Mouse (Mus musculus) spleen, adult 2 months (tissue): ENCODE data around the gene Osbpl3. TPM values are rescaled to one million over a fixed set of nuclear protein-coding genes. Genes with fewer than 3 reads are reported as not detected.

Experiments
- DNase-seq, 2 experiments: peaks; one replicate each; pipeline versions ENCODE4 v3.0.0 to v3.0.0-alpha.2; 2012 to 2021; ENCODE audit warnings: low spot score in 2 of 2, low read depth in 1 of 2
- H3K27ac ChIP-seq: fragments of 200-500 bp; 2 replicates; pipeline ENCODE4 v1.5.1; 2012; ENCODE audit warnings: low read length, inconsistent platforms; ENCODE audit not compliant: insufficient read depth
- H3K27me3 ChIP-seq: fragments of 200-500 bp; 2 replicates; pipeline ENCODE4 v1.6.1; 2012; ENCODE audit warnings: mild to moderate bottlenecking, moderate library complexity, low read length, inconsistent platforms; ENCODE audit not compliant: control insufficient read depth, insufficient read depth
- H3K36me3 ChIP-seq: fragments of 200-500 bp; 2 replicates; pipeline ENCODE4 v1.6.1; 2012; ENCODE audit warnings: mild to moderate bottlenecking, low read length, inconsistent platforms; ENCODE audit not compliant: control insufficient read depth, insufficient read depth
- H3K4me1 ChIP-seq: fragments of 200-500 bp; 2 replicates; pipeline ENCODE4 v1.6.1; 2011; ENCODE audit warnings: inconsistent platforms; ENCODE audit not compliant: control insufficient read depth, insufficient read depth, insufficient read length
- H3K4me3 ChIP-seq: fragments of 200-500 bp; 2 replicates; pipeline ENCODE4 v1.5.1; 2011; ENCODE audit warnings: mild to moderate bottlenecking, inconsistent platforms; ENCODE audit not compliant: insufficient read depth, insufficient read length; ENCODE audit errors: extremely low read depth
- CTCF ChIP-seq: fragments of 200-500 bp; IDR thresholded peaks from 2 replicates; pipeline ENCODE4 v1.5.1; 2011; ENCODE audit warnings: mild to moderate bottlenecking, inconsistent platforms; ENCODE audit not compliant: insufficient read depth, insufficient read length, insufficient replicate concordance; ENCODE audit errors: extremely low read depth
- POLR2A ChIP-seq: fragments of 200-500 bp; IDR thresholded peaks from 2 replicates; pipeline ENCODE4 v1.6.1; 2011; ENCODE audit warnings: low read depth, low read length, inconsistent platforms
- WGBS: fragments of 180-500 bp; shearing (Covaris S2); methylation state at CpG from one replicate; pipeline ENCODE4 v1.1.7; 2018; 5-methylcytosine and 5-hydroxymethylcytosine counted together
- polyA plus RNA-seq: library from polyadenylated mRNA; depleted of rRNA; stranded (reverse); fragments of >200 nt; gene quantifications from 2 replicates; pipeline ENCODE4 v1.2.3, GENCODE M21; 2012; rRNA removed

Osbpl3 gene
- 2.8 and 3.3 TPM in 2 replicates for polyA plus RNA-seq

GRCm38 (mm10) chr6:50455829-50456469, at the start of gene Osbpl3:
Gene Osbpl3, minus strand, starts transcription at chr6:50456201.
- Histone ChIP-seq H3K27me3 (peaks cover 7% of the 10 kb centered on the region), H3K36me3 (no peaks in the 10 kb centered on the region), H3K4me3 (peak within 1 kb of the TSS; percentile 59), H3K4me1 (peaks cover 10% of the 10 kb centered on the region; the same call in 1 of the 2 replicates), H3K27ac (peak within 1 kb of the TSS; percentile 48; the same call in 1 of the 2 replicates)
- 0 out of 2 replicates have a peak, but pooled peaks have one; percentile 4 for TF ChIP-seq CTCF
- TF ChIP-seq POLR2A: no peak
- under 1% methylated on average over 45 of the region's 45 CpGs for WGBS
- DNase-seq: peak in 1 of 2 experiments; percentile 24

GRCm38 (mm10) chr6:50505531-50505930, 49.5 kb upstream of the Osbpl3 start:
- Histone ChIP-seq H3K27ac (no peak overlapping the region), H3K4me1 (no peaks in the 10 kb centered on the region), H3K4me3 (no peak overlapping the region), H3K36me3 (no peaks in the 10 kb centered on the region), H3K27me3 (no peaks in the 10 kb centered on the region)
- no peak for TF ChIP-seq POLR2A
- TF ChIP-seq CTCF: no peak
- WGBS: 88% methylated on average over 5 of the region's 5 CpGs
- no peak for DNase-seq

GRCm38 (mm10) chr6:50504711-50505110, 48.7 kb upstream of the Osbpl3 start:
- 82% methylated on average over 5 of the region's 5 CpGs for WGBS
- Histone ChIP-seq H3K4me1 (no peaks in the 10 kb centered on the region), H3K27ac (no peak overlapping the region), H3K4me3 (no peak overlapping the region), H3K36me3 (no peaks in the 10 kb centered on the region), H3K27me3 (no peaks in the 10 kb centered on the region)
- TF ChIP-seq CTCF (no peak), POLR2A (no peak)
- DNase-seq: no peak

GRCm38 (mm10) chr6:50503779-50504178, 47.8 kb upstream of the Osbpl3 start:
- H3K27me3 ChIP-seq: no peaks in the 10 kb centered on the region
- DNase-seq: no peak
- 71% methylated on average over 8 of the region's 8 CpGs for WGBS
- no peak overlapping the region for H3K4me3 ChIP-seq
- no peaks in the 10 kb centered on the region for H3K36me3 ChIP-seq
- TF ChIP-seq POLR2A: no peak
- no peak for TF ChIP-seq CTCF
- H3K4me1 ChIP-seq: no peaks in the 10 kb centered on the region
- H3K27ac ChIP-seq: no peak overlapping the region

DNA sequence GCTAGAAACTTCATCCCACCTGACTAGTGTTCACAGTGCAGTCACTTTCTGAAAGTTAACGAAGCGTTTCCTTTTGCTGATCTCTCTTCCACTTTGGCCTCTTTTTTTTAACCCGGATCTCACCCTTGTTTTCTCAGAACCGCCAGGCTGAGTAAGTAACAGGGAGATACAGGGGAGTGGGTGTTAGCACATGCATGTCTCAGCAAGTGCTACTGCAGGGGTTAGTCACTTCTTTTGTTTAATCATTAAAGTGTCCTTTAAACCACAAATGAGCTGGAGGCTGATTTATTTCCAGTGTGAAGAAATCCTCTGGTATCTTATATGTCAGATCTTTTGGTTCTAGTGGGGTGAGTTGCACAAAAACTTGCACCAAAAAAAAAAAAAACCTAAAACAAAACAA, 47.0 kb upstream of the Osbpl3 start:
- no peaks in the 10 kb centered on the region for H3K36me3 ChIP-seq
- no peak overlapping the region for H3K4me3 ChIP-seq
- no peak for TF ChIP-seq POLR2A
- TF ChIP-seq CTCF: no peak
- WGBS: 75% methylated on average over 4 of the region's 4 CpGs
- DNase-seq: no peak
- no peak overlapping the region for H3K27ac ChIP-seq
- no peaks in the 10 kb centered on the region for H3K27me3 ChIP-seq
- no peaks in the 10 kb centered on the region for H3K4me1 ChIP-seq

GRCm38 (mm10) chr6:50498346-50498745, 42.3 kb upstream of the Osbpl3 start:
- H3K4me1 ChIP-seq: no peaks in the 10 kb centered on the region
- H3K27me3 ChIP-seq: no peaks in the 10 kb centered on the region
- no peak for TF ChIP-seq POLR2A
- no peak for TF ChIP-seq CTCF
- WGBS: 93% methylated on average over 2 of the region's 2 CpGs
- DNase-seq: no peak
- no peak overlapping the region for H3K4me3 ChIP-seq
- H3K36me3 ChIP-seq: no peaks in the 10 kb centered on the region
- no peak overlapping the region for H3K27ac ChIP-seq

DNA sequence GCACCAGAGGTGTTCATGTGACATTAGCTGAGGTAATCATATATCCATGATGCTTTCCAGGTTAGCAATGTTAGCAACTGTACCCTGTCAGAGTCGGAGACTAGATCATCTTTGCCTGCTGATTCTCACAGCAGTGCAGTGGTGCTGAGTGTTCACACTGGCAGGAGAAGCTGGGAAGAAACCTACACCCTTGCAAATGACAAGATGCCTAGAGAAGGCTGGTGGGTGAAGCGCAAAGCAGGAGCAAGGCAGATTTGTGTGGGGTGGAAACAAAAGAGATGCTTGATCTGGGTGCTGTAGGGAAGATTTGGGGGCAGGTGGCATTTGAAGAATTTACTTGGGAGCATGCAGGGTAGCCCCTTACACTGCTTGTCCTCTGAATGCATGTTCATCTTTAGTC, 34.5 kb upstream of the Osbpl3 start:
- 93% methylated on average over 2 of the region's 2 CpGs for WGBS
- no peak overlapping the region for H3K4me3 ChIP-seq
- no peak for TF ChIP-seq POLR2A
- TF ChIP-seq CTCF: no peak
- no peaks in the 10 kb centered on the region for H3K27me3 ChIP-seq
- DNase-seq: no peak
- no peaks in the 10 kb centered on the region for H3K36me3 ChIP-seq
- H3K4me1 ChIP-seq: no peaks in the 10 kb centered on the region
- no peak overlapping the region for H3K27ac ChIP-seq

DNA sequence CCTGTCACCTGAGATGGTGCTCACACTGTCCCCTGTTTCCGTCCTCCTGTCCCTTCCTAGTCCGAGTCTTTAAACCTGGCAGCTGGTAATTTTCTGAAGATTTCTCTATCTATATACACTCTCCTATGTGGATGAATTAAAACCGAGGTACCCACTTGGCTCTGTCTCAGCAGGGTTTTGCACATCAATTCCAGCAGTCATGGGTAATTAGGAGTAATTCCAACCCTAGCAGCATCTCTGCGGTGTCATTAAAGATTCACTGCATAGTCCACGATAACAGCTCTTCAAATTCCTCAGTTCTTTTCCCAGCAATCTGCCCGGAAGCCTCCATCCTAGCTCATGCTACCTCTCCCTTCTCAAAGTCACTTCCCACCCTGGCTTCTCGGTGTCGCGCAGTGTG, 33.4 kb upstream of the Osbpl3 start:
- H3K27ac ChIP-seq: no peak overlapping the region
- no peaks in the 10 kb centered on the region for H3K27me3 ChIP-seq
- H3K36me3 ChIP-seq: no peaks in the 10 kb centered on the region
- H3K4me1 ChIP-seq: no peaks in the 10 kb centered on the region
- no peak overlapping the region for H3K4me3 ChIP-seq
- no peak for DNase-seq
- 90% methylated on average over 9 of the region's 9 CpGs for WGBS
- TF ChIP-seq POLR2A (no peak), CTCF (no peak)
